Mouse (Mus musculus) ES-Bruce4 (cell line): Measurements from ENCODE around the gene 2700049A03Rik. TPM values are rescaled to one million over a fixed set of nuclear protein-coding genes. Genes with fewer than 3 reads are reported as not detected.

ENCODE experiments used
- H3K27ac ChIP-seq: 2 replicates; pipeline ENCODE4 v1.5.1; 2012; ENCODE audit warnings: low read length, inconsistent platforms; ENCODE audit not compliant: insufficient read depth
- H3K27me3 ChIP-seq: 2 replicates; pipeline ENCODE4 v1.6.1; 2012; ENCODE audit warnings: mild to moderate bottlenecking, low read length, inconsistent platforms; ENCODE audit not compliant: control insufficient read depth, poor library complexity, insufficient read depth, severe bottlenecking
- H3K36me3 ChIP-seq: 2 replicates; pipeline ENCODE4 v1.6.1; 2012; ENCODE audit warnings: inconsistent platforms, mild to moderate bottlenecking, low read length, moderate library complexity; ENCODE audit not compliant: control insufficient read depth, poor library complexity, insufficient read depth, severe bottlenecking
- H3K4me1 ChIP-seq: one replicate; pipeline ENCODE4 v1.8.1; 2011; ENCODE audit warnings: low read length; ENCODE audit not compliant: control insufficient read depth, insufficient read depth
- H3K4me3 ChIP-seq: 2 replicates; pipeline ENCODE4 v1.5.1; 2011; ENCODE audit warnings: low read depth, mild to moderate bottlenecking, low read length
- H3K9ac ChIP-seq: 2 replicates; pipeline ENCODE4 v1.6.1; 2012; ENCODE audit warnings: low read depth, mild to moderate bottlenecking, inconsistent platforms; ENCODE audit not compliant: poor library complexity, severe bottlenecking
- H3K9me3 ChIP-seq: replicated peaks from 2 replicates; pipeline ENCODE4 v1.6.1; 2012; ENCODE audit warnings: mild to moderate bottlenecking, low read length, inconsistent platforms; ENCODE audit not compliant: control insufficient read depth, poor library complexity, insufficient read depth, severe bottlenecking
- CTCF ChIP-seq: IDR thresholded peaks from one replicate; pipeline ENCODE4 v1.8.1; 2011; ENCODE audit warnings: low read depth, low read length
- EP300 ChIP-seq: IDR thresholded peaks from 2 replicates; pipeline ENCODE4 v1.6.1; 2011; ENCODE audit warnings: low read depth, low read length; ENCODE audit not compliant: insufficient read depth
- POLR2A ChIP-seq: IDR thresholded peaks from one replicate; pipeline ENCODE4 v1.8.1; 2011; ENCODE audit warnings: low read length; ENCODE audit not compliant: insufficient read depth
- polyA plus RNA-seq: library from polyadenylated mRNA; stranded (reverse); fragments of >200 nt; gene quantifications from 2 replicates; pipeline ENCODE4 v1.2.4, GENCODE M21; 2011; ENCODE audit warnings: low read depth; ENCODE audit not compliant: missing spikeins, insufficient read depth, insufficient read length

The 2700049A03Rik gene
- polyA plus RNA-seq, 1 experiment = 36.2 TPM

GRCm38 (mm10) chr12:71275906-71276595 lies 139.4 kb downstream of the 2700049A03Rik start:
- no peak overlapping the region for H3K27ac ChIP-seq
- TF ChIP-seq POLR2A = no peak
- TF ChIP-seq EP300 = no peak
- TF ChIP-seq CTCF = no peak
- 0 out of 2 replicates have a peak, but pooled peaks cover 2% of the 10 kb centered on the region for H3K9me3 ChIP-seq
- H3K4me1 ChIP-seq = no peaks in the 10 kb centered on the region
- H3K4me3 ChIP-seq = no peak overlapping the region
- no peaks in the 10 kb centered on the region for H3K36me3 ChIP-seq
- no peaks in the 10 kb centered on the region for H3K27me3 ChIP-seq
- H3K9ac ChIP-seq = no peak overlapping the region

- H3K27ac ChIP-seq = no peak overlapping the region
- no peaks in the 10 kb centered on the region for H3K36me3 ChIP-seq
- H3K9ac ChIP-seq = no peak overlapping the region
- H3K4me1 ChIP-seq = no peaks in the 10 kb centered on the region
- TF ChIP-seq EP300 (no peak), POLR2A (no peak), CTCF (no peak)
- H3K9me3 ChIP-seq = 0 out of 2 replicates have a peak, but pooled peaks cover 2% of the 10 kb centered on the region
- no peaks in the 10 kb centered on the region for H3K27me3 ChIP-seq
- H3K4me3 ChIP-seq = no peak overlapping the region
These were observed 143.0 kb downstream of the 2700049A03Rik start for GRCm38 (mm10) chr12:71279521-71280262.

GRCm38 (mm10) chr12:71281201-71281768 lies 144.6 kb downstream of the 2700049A03Rik start:
- TF ChIP-seq EP300 (no peak), POLR2A (no peak), CTCF (no peak)
- no peak overlapping the region for H3K27ac ChIP-seq
- H3K9ac ChIP-seq = no peak overlapping the region
- H3K27me3 ChIP-seq = no peaks in the 10 kb centered on the region
- H3K4me3 ChIP-seq = no peak overlapping the region
- H3K4me1 ChIP-seq = no peaks in the 10 kb centered on the region
- no peaks in the 10 kb centered on the region for H3K36me3 ChIP-seq
- H3K9me3 ChIP-seq = no peaks in the 10 kb centered on the region

GRCm38 (mm10) chr12:71285399-71285798 lies 148.8 kb downstream of the 2700049A03Rik start:
- Histone ChIP-seq H3K27me3 (no peaks in the 10 kb centered on the region), H3K4me3 (no peak overlapping the region)
- no peak for TF ChIP-seq POLR2A
- no peak for TF ChIP-seq EP300
- TF ChIP-seq CTCF = no peak

GRCm38 (mm10) chr12:71290460-71290859 lies 153.8 kb downstream of the 2700049A03Rik start:
- Histone ChIP-seq H3K27ac (no peak overlapping the region), H3K9ac (no peak overlapping the region), H3K36me3 (no peaks in the 10 kb centered on the region), H3K4me1 (no peaks in the 10 kb centered on the region), H3K9me3 (no peaks in the 10 kb centered on the region), H3K4me3 (no peak overlapping the region), H3K27me3 (no peaks in the 10 kb centered on the region)
- TF ChIP-seq POLR2A (no peak), EP300 (no peak), CTCF (no peak)

More at GRCm38 (mm10) chr12:71285399-71285798, 148.8 kb downstream of the 2700049A03Rik start:
- H3K4me1 ChIP-seq = no peaks in the 10 kb centered on the region
- H3K27ac ChIP-seq = no peak overlapping the region
- H3K9ac ChIP-seq = no peak overlapping the region
- H3K36me3 ChIP-seq = no peaks in the 10 kb centered on the region
- no peaks in the 10 kb centered on the region for H3K9me3 ChIP-seq

Other genes starting within 250 kb of the 2700049A03Rik start
- gene Actr10, start 199.0 kb upstream of the 2700049A03Rik start, polyA plus RNA-seq = 140 and 146 TPM in 2 replicates
- 421 and 456 TPM in 2 replicates for gene Psma3, start 162.2 kb upstream of the 2700049A03Rik start, polyA plus RNA-seq
- 21.0 and 21.9 TPM in 2 replicates for gene Arid4a, start 120.9 kb upstream of the 2700049A03Rik start, polyA plus RNA-seq
- 2.5 TPM in 1 of 2 replicates, not detected in the other for gene Tomm20l, start 25.4 kb upstream of the 2700049A03Rik start, polyA plus RNA-seq
- 60.7 and 69.3 TPM in 2 replicates for gene Timm9, start 164 bp upstream of the 2700049A03Rik start, polyA plus RNA-seq
- gene Dact1, start 173.0 kb downstream of the 2700049A03Rik start, polyA plus RNA-seq = 5.8 and 6.4 TPM in 2 replicates